Mouse (Mus musculus) olfactory bulb, adult 2 months (tissue): ENCODE data around the gene Rapsn.

ENCODE experiments used
- CTCF ChIP-seq: fragments of 200-500 bp; IDR thresholded peaks from 2 replicates; pipeline ENCODE4 v1.5.1; 2012; ENCODE audit warnings: low read depth, mild to moderate bottlenecking, low read length, moderate library complexity; ENCODE audit not compliant: insufficient read depth
- POLR2A ChIP-seq: fragments of 200-500 bp; IDR thresholded peaks from 2 replicates; pipeline ENCODE4 v1.6.1; 2012; ENCODE audit warnings: mild to moderate bottlenecking, low read depth, low read length, moderate library complexity; ENCODE audit not compliant: insufficient read depth

DNA sequence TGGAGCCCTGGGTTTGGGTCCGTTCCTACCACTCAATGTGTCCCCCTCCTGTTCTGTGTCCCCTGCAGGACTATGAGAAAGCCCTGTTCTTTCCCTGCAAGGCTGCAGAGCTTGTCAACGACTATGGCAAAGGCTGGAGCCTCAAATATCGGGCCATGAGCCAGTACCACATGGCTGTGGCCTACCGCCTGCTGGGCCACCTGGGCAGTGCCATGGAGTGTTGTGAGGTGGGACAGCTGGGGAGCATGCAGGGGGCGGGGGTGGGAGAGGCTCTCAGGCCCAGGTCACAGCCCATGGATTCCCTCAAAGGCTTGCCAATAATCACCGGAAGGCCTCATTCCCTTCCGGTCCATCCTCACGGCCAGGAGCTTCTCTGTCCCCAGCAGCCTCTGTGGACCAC lies 6.4 kb downstream of the Rapsn start:
- TF ChIP-seq CTCF (no peak), POLR2A (no peak)
